Mouse (Mus musculus) cerebellum, adult 11-12 months (tissue): ENCODE measurements around the gene Gkn1.

ENCODE experiments used
- DNase-seq: peaks from one replicate; pipeline ENCODE4 v3.0.0; 2022

The Gkn1 gene

DNA sequence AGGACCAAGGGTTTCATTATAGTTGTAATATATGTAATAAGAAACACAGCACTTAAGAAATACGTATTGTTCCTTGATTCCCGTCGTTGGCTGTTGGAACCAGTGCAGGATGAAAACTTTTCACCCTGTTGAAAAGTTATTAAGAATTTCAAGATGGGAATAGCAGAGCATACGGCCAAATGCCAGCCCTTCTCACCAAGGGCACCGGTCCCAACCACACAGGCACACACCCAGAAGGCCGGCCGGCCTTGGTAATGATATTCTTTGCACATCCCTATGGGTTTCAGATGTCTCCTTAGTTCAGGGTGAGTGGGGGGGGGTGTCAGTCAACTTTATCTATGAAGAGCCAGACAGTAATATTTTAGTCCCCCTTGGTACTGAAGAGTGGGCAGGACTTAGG, 32.1 kb downstream of the Gkn1 start:
- DNase-seq = no peak

- DNase-seq = no peak
Measured at GRCm38 (mm10) chr6:87316966-87317365, 33.8 kb downstream of the Gkn1 start.

DNA sequence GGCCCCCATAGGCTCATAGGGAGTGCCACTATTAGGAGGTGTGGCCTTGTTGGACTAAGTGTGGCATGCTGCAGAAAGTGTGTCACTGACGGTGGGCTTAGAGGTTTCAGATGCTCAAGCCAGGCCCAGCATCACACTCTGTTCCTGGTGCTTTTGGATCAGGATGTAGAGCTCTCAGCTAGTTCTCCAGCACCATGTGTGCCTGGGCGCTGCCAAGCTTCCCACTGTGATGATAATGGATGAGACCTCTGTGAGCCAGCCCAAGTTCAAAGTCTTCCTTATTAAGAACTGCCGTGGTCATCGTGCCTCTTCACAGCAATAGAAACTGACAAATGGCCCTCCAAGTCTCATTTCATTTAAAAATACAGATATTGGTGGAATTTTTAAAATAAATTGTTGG, 38.0 kb downstream of the Gkn1 start:
- no peak for DNase-seq

DNA sequence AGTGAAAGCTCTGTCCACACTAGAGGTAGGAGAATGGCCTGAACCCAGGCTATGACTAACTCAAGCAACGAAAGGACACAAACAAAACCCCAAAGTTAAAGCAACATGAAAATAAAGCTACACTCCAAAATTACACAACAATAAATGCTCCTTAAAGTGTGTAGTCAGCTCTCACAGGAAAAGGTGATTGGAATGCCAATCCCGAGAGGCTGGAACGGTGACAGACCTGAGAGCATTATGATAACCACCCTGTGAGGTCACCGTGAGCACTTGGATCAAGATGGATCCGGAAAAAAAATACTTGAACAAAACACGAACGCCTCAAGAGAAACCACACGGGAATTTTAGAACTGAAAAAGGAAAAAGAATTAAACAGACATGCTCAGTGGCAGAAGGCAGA, 46.3 kb downstream of the Gkn1 start:
- DNase-seq = no peak

- no peak for DNase-seq
Measured at GRCm38 (mm10) chr6:87302746-87303145, 48.0 kb downstream of the Gkn1 start.

GRCm38 (mm10) chr6:87301991-87302390, 48.8 kb downstream of the Gkn1 start:
- DNase-seq = no peak
